Mouse (Mus musculus): ENCODE data around the gene Uba2.

DNA sequence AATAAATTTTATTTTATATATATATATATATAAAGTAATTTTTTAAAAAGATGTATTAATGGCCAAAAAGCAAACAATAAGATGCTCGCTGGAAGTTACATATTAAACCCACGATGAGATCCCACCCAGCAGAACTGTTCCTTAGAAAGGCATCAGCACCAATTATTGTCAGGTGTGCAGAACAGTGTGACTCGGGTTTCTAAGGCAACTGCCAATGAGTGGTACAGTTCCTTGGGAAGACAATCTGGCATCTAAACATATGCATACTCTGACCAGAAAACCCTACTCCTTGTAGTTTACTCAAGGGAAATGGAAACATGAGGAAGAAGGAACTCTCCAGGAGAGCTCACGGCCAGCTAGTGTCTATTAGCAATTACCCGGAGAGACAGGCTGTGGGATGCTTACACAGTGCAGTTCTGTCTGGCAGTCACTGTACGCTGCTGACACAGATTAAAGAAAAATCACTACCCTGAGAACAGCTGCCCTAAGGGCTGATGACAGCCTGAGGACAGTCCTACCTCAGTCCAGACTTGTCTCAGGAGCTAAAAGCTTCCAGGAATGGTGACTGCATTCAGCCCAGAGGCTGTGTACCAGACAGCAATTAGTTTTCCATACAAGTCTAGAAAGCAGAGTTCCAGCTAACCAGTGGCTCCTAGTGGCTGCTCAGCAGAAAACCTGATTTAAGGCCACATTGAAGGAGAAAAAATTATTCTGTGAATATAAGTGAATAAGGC lies 46.2 kb downstream of the Uba2 start:
- TF ChIP-seq POLR2A (IDR thresholded peaks at IDR 0.05; ENCODE audit: extremely low read depth, insufficient read depth, low read length), result no peak
- no peak for TF ChIP-seq CTCF (IDR thresholded peaks at IDR 0.05; ENCODE audit: low read depth, low read length)
